Mouse (Mus musculus): ENCODE measurements around the gene Zbtb4. TPM values are rescaled to one million over a fixed set of nuclear protein-coding genes. Genes with fewer than 3 reads are reported as not detected.

Zbtb4 gene
- polyA plus RNA-seq, 1 experiment from 2014 or later: 2.7 TPM

DNA sequence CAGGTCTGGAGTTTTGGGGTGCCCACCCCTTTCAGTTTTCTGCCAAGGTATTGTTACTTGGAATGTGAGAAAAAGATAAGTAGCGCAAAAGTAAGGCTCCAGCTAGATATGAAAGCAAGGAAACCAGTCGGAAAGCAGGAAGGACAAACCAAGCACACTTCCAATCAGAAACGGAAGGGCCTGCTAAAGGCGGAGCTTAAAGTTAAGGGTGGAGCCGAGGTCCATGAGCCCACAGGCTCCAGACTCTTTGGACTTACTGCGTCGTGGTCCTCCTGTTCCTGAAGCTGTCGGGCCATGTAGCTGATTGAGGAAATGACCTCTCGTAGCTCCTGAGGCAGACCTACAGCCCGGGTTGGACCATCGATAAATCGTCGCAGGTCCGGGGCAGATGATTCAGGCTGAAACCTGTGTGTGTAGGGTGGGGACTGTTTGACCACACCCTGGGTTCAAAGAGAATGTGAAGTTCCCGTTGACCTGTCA, 19.1 kb downstream of the Zbtb4 start:
- 24% methylated on average over 15 of the region's 15 CpGs for WGBS
- H3K27ac ChIP-seq (replicated peaks): no peak overlapping the region
- H3K9ac ChIP-seq: peak overlapping the region; percentile 33; the same call in 1 of the 2 replicates
- peak overlapping the region; percentile 28 for H3K4me3 ChIP-seq
- ATAC-seq (ENCODE audit: extremely low read depth, insufficient number of reproducible peaks, low FRiP score, low TSS enrichment): no peak
- 0 out of 2 replicates have a peak, but pooled peaks cover 6% of the 10 kb centered on the region for H3K27me3 ChIP-seq (replicated peaks)
- H3K4me1 ChIP-seq: 0 out of 2 replicates have a peak, but pooled peaks cover 16% of the 10 kb centered on the region
- H3K9me3 ChIP-seq: no peaks in the 10 kb centered on the region
- H3K4me2 ChIP-seq: peak overlapping the region; percentile 58
- no peaks in the 10 kb centered on the region for H3K36me3 ChIP-seq

DNA sequence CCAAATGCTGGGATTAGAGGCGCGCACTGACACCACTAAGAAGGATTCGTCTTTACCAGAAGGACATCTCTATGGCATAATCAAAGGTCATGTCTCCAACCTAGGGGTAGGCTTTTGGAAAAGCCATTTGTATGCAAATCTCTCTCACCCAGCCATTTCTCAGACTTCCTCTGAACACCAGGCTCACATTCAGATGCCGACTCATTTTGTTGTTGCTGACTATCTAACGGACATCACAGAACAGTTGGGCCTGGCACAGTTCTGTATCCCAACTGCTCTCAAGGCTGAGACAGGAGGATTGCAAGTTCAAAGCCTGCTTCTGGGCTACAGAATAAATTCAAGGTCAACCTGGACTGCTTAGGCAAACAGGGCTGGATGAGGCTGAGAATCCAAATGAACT, 21.6 kb downstream of the Zbtb4 start:
- Histone ChIP-seq H3K4me3 (no peak overlapping the region), H3K9me3 (no peaks in the 10 kb centered on the region), H3K27me3 (replicated peaks) (no peaks in the 10 kb centered on the region), H3K9ac (no peak overlapping the region), H3K27ac (replicated peaks) (no peak overlapping the region), H3K36me3 (no peaks in the 10 kb centered on the region), H3K4me1 (peaks cover 20% of the 10 kb centered on the region; the same call in 1 of the 2 replicates), H3K4me2 (no peak overlapping the region)
- WGBS: 85% methylated on average over 5 of the region's 5 CpGs
- no peak for ATAC-seq (ENCODE audit: extremely low read depth, insufficient number of reproducible peaks, low FRiP score, low TSS enrichment)

DNA sequence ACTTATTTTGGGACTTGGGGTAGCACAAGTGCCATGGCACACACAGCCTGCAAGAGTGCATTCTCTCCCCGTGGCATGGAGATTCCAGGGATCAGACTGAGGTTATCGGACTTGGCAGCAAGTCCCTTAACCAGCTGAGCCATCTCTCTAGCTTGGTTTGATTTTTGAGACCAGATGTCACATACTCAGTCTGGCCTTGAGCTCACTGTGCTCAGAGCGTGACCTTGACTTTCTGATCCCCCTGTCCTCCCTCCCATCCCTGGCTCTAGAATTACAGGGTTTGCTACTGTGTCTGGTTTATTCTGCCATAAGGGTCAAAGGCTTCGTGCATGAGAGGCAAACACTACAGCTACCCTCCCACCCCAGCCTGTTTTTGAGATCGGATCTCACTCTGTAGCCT, 23.7 kb downstream of the Zbtb4 start:
- Histone ChIP-seq H3K4me2 (no peak overlapping the region), H3K4me1 (peaks cover 18% of the 10 kb centered on the region; the same call in 1 of the 2 replicates), H3K9me3 (no peaks in the 10 kb centered on the region), H3K27ac (replicated peaks) (no peak overlapping the region), H3K9ac (no peak overlapping the region), H3K27me3 (replicated peaks) (peaks cover 8% of the 10 kb centered on the region; the same call in 1 of the 2 replicates), H3K36me3 (no peaks in the 10 kb centered on the region), H3K4me3 (no peak overlapping the region)
- WGBS: 45% methylated on average over 5 of the region's 5 CpGs
- ATAC-seq (ENCODE audit: extremely low read depth, insufficient number of reproducible peaks, low FRiP score, low TSS enrichment): no peak

DNA sequence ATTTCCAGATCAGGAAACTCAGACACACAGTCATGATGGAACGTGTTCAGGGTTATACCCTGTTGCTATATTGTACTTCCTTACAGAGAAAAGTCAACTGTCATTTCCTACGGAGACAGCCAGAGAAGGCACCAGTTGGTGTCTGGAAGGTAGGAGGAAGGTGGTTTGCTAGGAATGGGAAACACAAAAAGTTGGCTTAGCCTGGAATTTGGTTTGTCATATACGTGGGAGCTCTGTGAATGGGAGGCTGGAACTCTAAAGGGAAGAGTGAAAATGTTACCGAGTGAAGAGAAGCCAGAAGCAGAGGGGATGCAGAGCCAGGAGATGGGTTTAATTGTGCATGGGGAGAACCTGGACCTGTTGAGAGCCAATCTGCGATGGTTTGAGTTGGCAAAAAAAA, 25.7 kb downstream of the Zbtb4 start:
- H3K27me3 ChIP-seq (replicated peaks): peaks cover 11% of the 10 kb centered on the region
- H3K9ac ChIP-seq: no peak overlapping the region
- H3K4me1 ChIP-seq: peaks cover 21% of the 10 kb centered on the region
- H3K4me2 ChIP-seq: no peak overlapping the region
- H3K9me3 ChIP-seq: no peaks in the 10 kb centered on the region
- H3K36me3 ChIP-seq: no peaks in the 10 kb centered on the region
- no peak for ATAC-seq (ENCODE audit: extremely low read depth, insufficient number of reproducible peaks, low FRiP score, low TSS enrichment)
- H3K27ac ChIP-seq (replicated peaks): no peak overlapping the region
- H3K4me3 ChIP-seq: no peak overlapping the region
- 70% methylated on average over 5 of the region's 5 CpGs for WGBS

DNA sequence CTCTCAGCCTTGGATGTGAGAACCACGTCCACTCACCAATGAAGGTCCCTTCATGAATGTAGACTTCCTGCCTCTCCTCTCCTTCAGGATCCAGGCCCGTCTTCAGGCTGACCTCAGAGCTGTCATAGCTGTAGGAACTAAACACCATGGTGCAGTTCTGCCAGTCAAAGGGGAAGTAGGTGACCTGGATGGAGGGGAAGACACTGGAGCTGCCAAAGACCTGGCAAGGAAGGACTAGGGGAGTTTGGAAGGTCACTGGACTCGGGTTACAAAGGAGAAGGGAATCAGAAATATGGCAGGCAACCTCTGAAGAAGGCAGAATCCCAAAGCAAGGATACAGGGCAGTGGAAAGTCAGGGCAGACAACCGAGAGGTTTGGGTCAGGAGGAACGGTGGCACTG, 27.7 kb downstream of the Zbtb4 start:
- no peaks in the 10 kb centered on the region for H3K36me3 ChIP-seq
- WGBS: 61% methylated on average over 5 of the region's 5 CpGs
- H3K27me3 ChIP-seq (replicated peaks): peaks cover 28% of the 10 kb centered on the region
- no peaks in the 10 kb centered on the region for H3K9me3 ChIP-seq
- H3K4me2 ChIP-seq: no peak overlapping the region
- H3K9ac ChIP-seq: no peak overlapping the region
- no peak for ATAC-seq (ENCODE audit: extremely low read depth, insufficient number of reproducible peaks, low FRiP score, low TSS enrichment)
- H3K27ac ChIP-seq (replicated peaks): no peak overlapping the region
- H3K4me1 ChIP-seq: peaks cover 21% of the 10 kb centered on the region
- no peak overlapping the region for H3K4me3 ChIP-seq

DNA sequence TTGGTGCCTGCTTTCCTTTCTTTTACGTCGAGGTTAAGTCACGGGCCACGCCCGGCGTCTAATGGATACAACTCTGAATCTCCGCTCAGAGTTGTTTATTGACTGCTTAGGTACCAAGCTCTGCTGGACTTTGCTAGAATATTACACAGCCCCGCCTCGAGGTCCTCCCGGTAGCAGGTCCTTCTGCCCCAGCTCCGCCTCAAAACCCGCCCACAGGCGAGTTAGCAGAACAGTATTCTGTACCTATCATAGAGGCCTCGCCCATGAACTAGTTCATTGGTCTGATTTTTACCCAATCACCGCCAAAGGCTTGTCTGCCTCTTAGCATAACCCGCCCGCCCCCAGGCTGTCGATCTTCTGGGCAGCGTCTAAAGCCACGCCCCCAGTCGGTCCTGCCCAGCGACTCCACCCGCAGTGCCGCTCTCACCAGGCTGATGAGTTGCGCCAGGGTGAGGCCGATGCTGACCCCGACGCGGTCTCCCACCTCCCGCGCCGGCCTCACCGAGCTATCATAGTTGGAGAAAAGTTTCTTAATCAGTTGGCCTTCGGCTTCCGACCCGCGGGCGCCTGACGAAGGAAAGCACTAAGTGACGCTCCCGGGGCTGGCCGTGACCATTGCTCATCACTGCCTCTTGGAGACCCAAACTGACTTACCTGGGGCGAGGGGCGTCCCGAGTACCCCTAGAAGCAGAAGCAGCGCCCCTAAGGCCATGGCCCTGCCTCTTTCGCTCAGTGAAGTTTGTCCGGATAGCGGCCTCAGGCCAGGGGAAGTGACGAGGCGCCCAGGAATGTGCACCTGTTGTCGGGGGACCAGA, 29.7 kb downstream of the Zbtb4 start, which contains the start of gene Chrnb1:
Chrnb1 (minus strand) TSS at position 776 of the 815 bp plus-strand sequence.
- ATAC-seq (ENCODE audit: extremely low read depth, insufficient number of reproducible peaks, low FRiP score, low TSS enrichment): peak; percentile 97
- peak within 1 kb of the TSS; percentile 80 for H3K9ac ChIP-seq
- H3K27me3 ChIP-seq (replicated peaks): peaks cover 40% of the 10 kb centered on the region
- H3K9me3 ChIP-seq: no peaks in the 10 kb centered on the region
- peak within 1 kb of the TSS; percentile 57 for H3K27ac ChIP-seq (replicated peaks)
- peaks cover 32% of the 10 kb centered on the region for H3K4me1 ChIP-seq
- peak within 1 kb of the TSS; percentile 64 for H3K4me3 ChIP-seq
- H3K4me2 ChIP-seq: peak within 1 kb of the TSS; percentile 99
- 1% methylated on average over 52 of the region's 52 CpGs for WGBS
- no peaks in the 10 kb centered on the region for H3K36me3 ChIP-seq

DNA sequence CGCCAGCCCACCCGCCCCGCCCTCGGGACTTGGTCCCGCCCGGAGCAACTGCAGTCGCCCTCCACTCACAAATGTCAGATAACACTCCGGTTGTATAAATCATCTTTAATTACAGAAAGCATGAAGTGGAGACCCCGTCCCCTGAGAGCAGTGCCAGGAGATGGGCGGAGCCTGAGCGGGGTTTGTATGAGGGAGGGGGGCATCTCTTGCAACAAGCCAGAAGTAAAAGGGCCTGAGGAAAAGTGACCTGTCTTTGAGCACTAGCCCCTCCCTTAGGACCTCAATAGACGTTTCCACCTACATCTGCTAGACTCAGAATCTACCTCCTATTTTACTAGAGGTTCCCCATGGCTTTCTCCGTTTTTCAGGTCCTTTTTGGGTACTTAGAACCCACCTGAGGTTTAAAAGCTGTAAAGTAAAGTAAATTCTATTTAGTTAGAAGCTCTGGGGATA, 30.3 kb downstream of the Zbtb4 start:
- WGBS: 4% methylated on average over 13 of the region's 13 CpGs
- no peak for ATAC-seq (ENCODE audit: extremely low read depth, insufficient number of reproducible peaks, low FRiP score, low TSS enrichment)
- Histone ChIP-seq H3K4me3 (peak overlapping the region; percentile 64), H3K9ac (peak overlapping the region; percentile 80), H3K4me1 (peaks cover 38% of the 10 kb centered on the region), H3K27ac (replicated peaks) (no peak overlapping the region), H3K36me3 (no peaks in the 10 kb centered on the region), H3K4me2 (peak overlapping the region; percentile 99), H3K27me3 (replicated peaks) (peaks cover 45% of the 10 kb centered on the region), H3K9me3 (no peaks in the 10 kb centered on the region)

DNA sequence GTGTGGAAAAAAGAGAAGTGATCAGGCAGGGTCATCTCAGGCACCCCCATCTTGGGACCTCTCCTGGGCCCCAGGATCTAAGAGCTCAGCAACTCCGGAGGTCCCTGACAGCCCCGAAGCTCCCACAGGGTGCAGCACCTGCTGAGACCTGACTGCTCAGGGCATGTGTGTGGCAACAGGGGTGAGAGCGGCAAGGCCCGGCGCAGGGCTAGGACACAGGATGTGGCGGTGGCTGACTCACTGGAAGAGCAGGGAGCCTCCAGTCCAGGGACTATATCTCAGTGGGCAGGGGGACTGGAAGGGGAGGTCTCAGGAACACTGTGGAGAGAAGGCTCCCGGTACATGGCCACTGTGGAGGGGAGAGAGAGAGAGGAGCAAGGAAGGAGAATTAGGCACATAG, 32.2 kb downstream of the Zbtb4 start:
- Histone ChIP-seq H3K27ac (replicated peaks) (no peak overlapping the region), H3K36me3 (no peaks in the 10 kb centered on the region), H3K9ac (no peak overlapping the region), H3K9me3 (no peaks in the 10 kb centered on the region), H3K4me2 (no peak overlapping the region), H3K4me1 (peaks cover 53% of the 10 kb centered on the region), H3K4me3 (no peak overlapping the region), H3K27me3 (replicated peaks) (peaks cover 62% of the 10 kb centered on the region)
- ATAC-seq (ENCODE audit: extremely low read depth, insufficient number of reproducible peaks, low FRiP score, low TSS enrichment): no peak
- 66% methylated on average over 7 of the region's 7 CpGs for WGBS

DNA sequence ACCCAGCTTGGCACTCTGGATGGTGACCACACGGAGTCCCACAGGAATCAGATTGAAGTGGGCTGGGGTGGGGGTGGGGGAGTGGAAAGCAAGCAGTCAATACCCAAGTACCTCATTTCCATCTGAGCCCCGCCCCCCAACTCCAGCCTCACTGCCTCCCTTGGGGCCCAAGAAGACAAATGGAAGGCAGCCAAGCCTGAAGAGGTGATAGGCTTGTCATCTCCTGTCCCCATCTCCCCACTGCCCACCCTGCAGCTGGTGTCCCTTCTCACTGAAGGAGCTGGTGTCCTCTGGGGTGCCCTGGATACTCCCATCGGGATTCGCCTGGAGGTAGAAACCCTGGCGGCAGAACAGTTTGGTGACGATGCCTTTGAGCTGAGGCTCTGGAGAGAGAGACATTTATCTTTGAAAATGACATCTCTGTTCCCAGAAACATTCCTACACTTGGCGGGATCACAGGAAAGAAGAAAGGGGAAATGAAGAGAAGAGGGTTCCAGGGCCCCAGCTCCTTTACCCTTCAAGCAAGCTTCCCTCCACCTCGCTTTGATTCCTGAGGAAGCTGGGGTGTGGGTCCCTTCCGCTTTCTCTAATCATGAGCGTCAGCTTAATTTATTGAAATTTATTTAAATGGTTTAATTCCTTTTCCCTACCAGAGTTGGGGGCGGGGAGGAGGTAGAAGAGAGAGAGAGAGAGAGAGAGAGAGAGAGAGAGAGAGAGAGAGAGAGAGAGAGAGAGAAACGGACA, 33.9 kb downstream of the Zbtb4 start:
- H3K9ac ChIP-seq: peak overlapping the region; percentile 87
- H3K4me1 ChIP-seq: peaks cover 67% of the 10 kb centered on the region
- peak overlapping the region; percentile 67 for H3K4me3 ChIP-seq
- H3K27ac ChIP-seq (replicated peaks): no peak overlapping the region
- H3K4me2 ChIP-seq: peak overlapping the region; percentile 82
- ATAC-seq (ENCODE audit: extremely low read depth, insufficient number of reproducible peaks, low FRiP score, low TSS enrichment): no peak
- H3K36me3 ChIP-seq: no peaks in the 10 kb centered on the region
- 25% methylated on average over 12 of the region's 12 CpGs for WGBS
- no peaks in the 10 kb centered on the region for H3K9me3 ChIP-seq
- H3K27me3 ChIP-seq (replicated peaks): peaks cover 68% of the 10 kb centered on the region

DNA sequence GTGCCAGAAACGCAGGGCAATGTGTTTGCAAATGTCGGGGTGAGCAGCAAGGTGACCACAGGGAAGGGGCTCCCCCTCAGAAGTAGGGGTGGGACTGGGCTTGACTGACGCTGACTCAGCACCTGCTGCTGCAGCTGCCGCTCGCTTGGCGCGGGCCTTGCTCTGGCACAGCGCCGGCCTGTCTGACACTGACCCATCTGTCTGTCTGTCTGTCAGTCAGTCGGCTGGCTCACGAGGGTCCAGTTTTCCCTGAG, 34.4 kb downstream of the Zbtb4 start:
- H3K4me2 ChIP-seq: peak overlapping the region; percentile 82
- no peak for ATAC-seq (ENCODE audit: extremely low read depth, insufficient number of reproducible peaks, low FRiP score, low TSS enrichment)
- peak overlapping the region; percentile 78 for H3K27ac ChIP-seq (replicated peaks)
- peaks cover 69% of the 10 kb centered on the region for H3K4me1 ChIP-seq
- WGBS: 2% methylated on average over 11 of the region's 11 CpGs
- no peaks in the 10 kb centered on the region for H3K36me3 ChIP-seq
- peak overlapping the region; percentile 87 for H3K9ac ChIP-seq
- peak overlapping the region; percentile 67 for H3K4me3 ChIP-seq
- no peaks in the 10 kb centered on the region for H3K9me3 ChIP-seq
- H3K27me3 ChIP-seq (replicated peaks): peaks cover 72% of the 10 kb centered on the region

DNA sequence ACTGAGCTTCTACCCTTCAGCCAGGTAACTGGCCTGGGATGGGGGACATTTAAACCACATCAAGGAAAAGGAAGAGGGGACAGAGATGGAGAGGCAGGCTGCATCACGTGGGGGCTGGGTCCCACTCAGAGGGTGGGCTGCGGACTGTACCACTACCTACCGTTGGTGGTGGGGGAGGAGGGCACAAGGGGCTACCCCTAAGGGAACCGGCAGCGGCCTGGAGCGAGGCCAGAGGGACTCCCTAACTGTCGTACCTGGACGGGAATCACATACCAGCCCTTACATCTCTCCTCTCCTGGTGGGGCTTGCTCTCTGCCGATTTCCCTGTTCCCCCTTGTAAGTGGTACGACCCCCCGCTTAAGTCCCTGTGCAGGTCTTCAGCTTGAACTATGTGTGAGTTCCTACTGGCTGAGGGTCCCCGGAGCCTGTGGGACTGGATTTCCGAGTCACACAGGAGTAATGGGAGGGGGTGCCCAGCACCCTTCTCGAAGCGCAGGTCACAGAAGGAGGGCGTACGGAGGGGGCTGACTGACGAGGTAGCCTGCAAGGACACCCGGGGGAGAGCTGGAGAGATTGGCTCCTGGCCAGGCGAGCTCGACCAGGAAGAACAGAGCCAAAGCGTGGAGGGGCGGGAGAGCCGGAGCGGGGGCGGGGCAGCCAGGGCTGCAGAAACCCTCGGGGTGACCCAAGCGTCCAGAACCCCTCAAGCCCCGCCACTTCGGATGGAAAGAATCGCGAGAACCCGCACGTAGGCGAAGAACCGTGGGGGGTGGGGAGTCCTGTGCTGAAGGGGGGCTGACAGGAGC, 34.9 kb downstream of the Zbtb4 start:
- Histone ChIP-seq H3K4me1 (peaks cover 72% of the 10 kb centered on the region), H3K36me3 (no peaks in the 10 kb centered on the region), H3K4me2 (peak overlapping the region; percentile 82), H3K9ac (peak overlapping the region; percentile 87), H3K27ac (replicated peaks) (peak overlapping the region; percentile 78), H3K27me3 (replicated peaks) (peaks cover 78% of the 10 kb centered on the region), H3K9me3 (no peaks in the 10 kb centered on the region), H3K4me3 (peak overlapping the region; percentile 67)
- WGBS: under 1% methylated on average over 36 of the region's 36 CpGs
- 0 out of 2 replicates have a peak, but pooled peaks have one; percentile 2 for ATAC-seq (ENCODE audit: extremely low read depth, insufficient number of reproducible peaks, low FRiP score, low TSS enrichment)
